Comparison of ENCODE assay signal across 16 mouse cellular contexts in genomic region chr5:20048386-20048785, GRCm38 (mm10).
DNase-seq lines count a peak whose midpoint lies in the region; TF ChIP-seq lines count a peak whose summit lies in the region.
"Had no signal": no experiment of that assay in that cellular context is flagged by ENCODE, and none has a peak within 500 bp of the region (broad histone marks: within the 10 kb centered on the region; RNA-seq: fewer than 3 reads in every experiment).

No protein-coding gene starts in this region.

- H3K27me3 ChIP-seq in CH12.LX (replicated peaks), result no peaks in the 10 kb centered on the region

- DNase-seq in layer of hippocampus, adult 2 months (ENCODE audit: low spot score in 2 of 2), result no peak
- no peak for DNase-seq in layer of hippocampus, adult 9-10 months (ENCODE audit: low spot score)
- DNase-seq in CH12.LX (ENCODE audit: extremely low read depth), result peak; percentile 48
- no peak for DNase-seq in gastrocnemius, postnatal 4 days (ENCODE audit: low spot score in 2 of 2)
- DNase-seq: adrenal gland, adult 2 months; adrenal gland, adult 8-10 months; adrenal gland, postnatal 10 days; adrenal gland, postnatal 14 days; adrenal gland, postnatal 25 days; adrenal gland, postnatal 36 days; B cell, adult 2 months; cerebellum, adult 11 months; cerebellum, adult 11-12 months; cerebellum, adult 18-20 months; cerebellum, adult 2 months had no signal

- no peak overlapping the region for H3K4me2 ChIP-seq in CH12.LX (ENCODE audit: insufficient read depth, low read depth, poor library complexity, severe bottlenecking)

- H3K9me3 ChIP-seq in CH12.LX (replicated peaks; ENCODE audit: low read length), result no peaks in the 10 kb centered on the region
- H3K9me3 ChIP-seq: G1E had no signal

- peak; percentile 75 for TF ChIP-seq EP300 in CH12.LX (IDR thresholded peaks at IDR 0.05; ENCODE audit: low read length)

- peak overlapping the region; percentile 40; the same call in 1 of the 2 replicates for H3K27ac ChIP-seq in layer of hippocampus, adult 2 months
- no peak overlapping the region for H3K27ac ChIP-seq in CH12.LX (ENCODE audit: insufficient read depth, low read depth)

- in situ Hi-C loops in CH12.LX (cut with MboI; ENCODE audit: low pct_ligation_motif_present, low pct_unique_long_range_greater_than_20kb, low sequenced_read_pairs), result no loop called here

- H3K4me1 ChIP-seq in CH12.LX (ENCODE audit: control insufficient read depth in 1 of 2, insufficient read depth in 2 of 2), result peaks cover 0 to 30% of the 10 kb centered on the region in 2 experiments; a peak in 2 of 4 replicates

- TF ChIP-seq POLR2A in CH12.LX (IDR thresholded peaks at IDR 0.05; ENCODE audit: low read depth, low read length), result no peak

- no peak overlapping the region for H3K9ac ChIP-seq in CH12.LX (ENCODE audit: insufficient read depth, low read depth)

- dilution Hi-C loops in CH12.LX (cut with MboI; ENCODE audit: extremely low pct_ligation_motif_present, extremely low pct_unique_long_range_greater_than_20kb, low sequenced_read_pairs), result no loop called here

- TF ChIP-seq RAD21 in CH12.LX (IDR thresholded peaks at IDR 0.05; ENCODE audit: low read depth, low read length), result no peak

- H3K36me3 ChIP-seq in CH12.LX (replicated peaks in 1 of 2; ENCODE audit: control insufficient read depth in 1 of 2, insufficient read depth in 1 of 2, low read length in 1 of 2), result no peaks in the 10 kb centered on the region
- H3K36me3 ChIP-seq: G1E had no signal

- H3K4me3 ChIP-seq in layer of hippocampus, adult 2 months, result no peak overlapping the region
- H3K4me3 ChIP-seq in CH12.LX (replicated peaks in 1 of 3; ENCODE audit: low read depth in 2 of 3, low read length in 2 of 3, poor library complexity in 1 of 3), result no peak overlapping the region

- no peaks in the 10 kb centered on the region for H3K79me2 ChIP-seq in CH12.LX (replicated peaks; ENCODE audit: control insufficient read depth, extremely low read depth, insufficient read depth, poor library complexity, severe bottlenecking)

- TF ChIP-seq CTCF in layer of hippocampus, adult 2 months (conservative IDR thresholded peaks at IDR 0.05), result no peak
- TF ChIP-seq CTCF in CH12.LX (conservative IDR thresholded peaks at IDR 0.05 in 1 of 2, IDR thresholded peaks at IDR 0.05 in 1 of 2; ENCODE audit: low read depth in 2 of 2, low read length in 2 of 2), result no peak

TF ChIP-seq in CH12.LX, 34 proteins besides CTCF, POLR2A, EP300 and RAD21:
- no peak for TF ChIP-seq USF2 (conservative IDR thresholded peaks at IDR 0.05; ENCODE audit: low read depth, low read length)
- TF ChIP-seq MYC (IDR thresholded peaks at IDR 0.05; ENCODE audit: low read depth, low read length), result no peak
- TF ChIP-seq MXI1 (IDR thresholded peaks at IDR 0.05; ENCODE audit: low read depth, low read length), result no peak
- TF ChIP-seq UBTF (IDR thresholded peaks at IDR 0.05; ENCODE audit: low read depth, low read length), result no peak
- peak; percentile 60 for TF ChIP-seq JUND (conservative IDR thresholded peaks at IDR 0.05; ENCODE audit: low read depth, low read length)
- 0 out of 2 replicates have a peak, but pooled peaks have one; percentile 27 for TF ChIP-seq JUN (IDR thresholded peaks at IDR 0.05; ENCODE audit: insufficient read depth, low read depth, low read length)
- no peak for TF ChIP-seq NELFE (IDR thresholded peaks at IDR 0.05; ENCODE audit: low read depth, low read length)
- TF ChIP-seq SIN3A (IDR thresholded peaks at IDR 0.05; ENCODE audit: low read length), result no peak
- no peak for TF ChIP-seq POLR2AphosphoS2 (IDR thresholded peaks at IDR 0.05; ENCODE audit: low read depth, low read length)
- no peak for TF ChIP-seq MAZ (IDR thresholded peaks at IDR 0.05; ENCODE audit: low read depth, low read length)
- peak; percentile 62; the same call in 1 of the 2 replicates for TF ChIP-seq MEF2A (IDR thresholded peaks at IDR 0.05; ENCODE audit: borderline replicate concordance, low read depth, low read length)
- TF ChIP-seq RCOR1 (conservative IDR thresholded peaks at IDR 0.05; ENCODE audit: low read depth, low read length), result no peak
- TF ChIP-seq PAX5 (IDR thresholded peaks at IDR 0.05; ENCODE audit: low read length), result no peak
- TF ChIP-seq GABPA (IDR thresholded peaks at IDR 0.05; ENCODE audit: insufficient replicate concordance, low read depth, low read length), result no peak
- TF ChIP-seq TBP (conservative IDR thresholded peaks at IDR 0.05; ENCODE audit: low read depth, low read length), result no peak
- TF ChIP-seq BHLHE40 (IDR thresholded peaks at IDR 0.05; ENCODE audit: low read depth, low read length), result no peak; the same call in 1 of the 2 replicates
- no peak for TF ChIP-seq USF1 (IDR thresholded peaks at IDR 0.05; ENCODE audit: low read depth, low read length)
- no peak for TF ChIP-seq KAT2A (IDR thresholded peaks at IDR 0.05; ENCODE audit: insufficient replicate concordance, low read length)
- TF ChIP-seq ELF1 (IDR thresholded peaks at IDR 0.05; ENCODE audit: low read depth, low read length), result no peak
- no peak for TF ChIP-seq ZNF384 (IDR thresholded peaks at IDR 0.05; ENCODE audit: low read depth, low read length)
- peak; percentile 52 for TF ChIP-seq ETS1 (conservative IDR thresholded peaks at IDR 0.05; ENCODE audit: low read depth, low read length)
- no peak for TF ChIP-seq ZC3H11A (IDR thresholded peaks at IDR 0.05; ENCODE audit: low read depth, low read length)
- no peak for TF ChIP-seq ZKSCAN1 (IDR thresholded peaks at IDR 0.05; ENCODE audit: borderline replicate concordance, low read depth, low read length)
- TF ChIP-seq NRF1 (IDR thresholded peaks at IDR 0.05; ENCODE audit: low read depth, low read length), result no peak
- no peak for TF ChIP-seq MAFK (IDR thresholded peaks at IDR 0.05; ENCODE audit: insufficient replicate concordance, low read length)
- peak; percentile 51 for TF ChIP-seq IRF4 (IDR thresholded peaks at IDR 0.05; ENCODE audit: low read depth, low read length)
- no peak for TF ChIP-seq TCF12 (IDR thresholded peaks at IDR 0.05; ENCODE audit: low read depth, low read length)
- TF ChIP-seq E2F4 (IDR thresholded peaks at IDR 0.05; ENCODE audit: insufficient replicate concordance, low read depth, low read length), result no peak
